Mouse (Mus musculus) kidney, embryonic 16.5 days (tissue): ENCODE data around the gene Tbx20. TPM values are rescaled to one million over a fixed set of nuclear protein-coding genes. Genes with fewer than 3 reads are reported as not detected.

Experiments
- ATAC-seq: fragments of 200-750 bp; cut with Nextera tagmentation; 2 replicates; pipeline ENCODE4 v1.8.0; 2017; ENCODE audit warnings: moderate TSS enrichment; ENCODE audit not compliant: low FRiP score, low TSS enrichment
- H3K27ac ChIP-seq: fragments of 300-500 bp; sonication (generic); 2 replicates; pipeline ENCODE4 v1.5.1; 2014; ENCODE audit warnings: low read length
- H3K27me3 ChIP-seq: fragments of 300-500 bp; sonication (generic); 2 replicates; pipeline ENCODE4 v1.6.1; 2014; ENCODE audit warnings: low read length, control low read depth, mixed read lengths; ENCODE audit not compliant: insufficient read depth
- H3K36me3 ChIP-seq: fragments of 300-500 bp; sonication (generic); 2 replicates; pipeline ENCODE4 v1.6.1; 2014; ENCODE audit warnings: low read length, control low read depth, mixed read lengths; ENCODE audit not compliant: insufficient read depth
- H3K4me1 ChIP-seq: fragments of 300-500 bp; sonication (generic); 2 replicates; pipeline ENCODE4 v1.6.1; 2014; ENCODE audit warnings: low read length, control low read depth, mixed read lengths; ENCODE audit not compliant: insufficient read depth
- H3K4me2 ChIP-seq: fragments of 300-500 bp; sonication (generic); replicated peaks from 2 replicates; pipeline ENCODE4 v1.6.1; 2014; ENCODE audit warnings: low read depth, low read length
- H3K4me3 ChIP-seq: fragments of 300-500 bp; sonication (generic); 2 replicates; pipeline ENCODE4 v1.5.1; 2014; ENCODE audit warnings: mild to moderate bottlenecking, low read length
- H3K9ac ChIP-seq: fragments of 300-500 bp; sonication (generic); replicated peaks from 2 replicates; pipeline ENCODE4 v1.6.1; 2014; ENCODE audit warnings: low read length
- H3K9me3 ChIP-seq: fragments of 300-500 bp; sonication (generic); 2 replicates; pipeline ENCODE4 v1.6.1; 2016; ENCODE audit warnings: low read length, control low read depth
- WGBS: fragments of 180-500 bp; shearing (Covaris S2); extraction: QIAGEN DNeasy Blood & Tissue Kit; methylation state at CpG from one replicate; pipeline ENCODE4 v1.1.7; 2014; 5-methylcytosine and 5-hydroxymethylcytosine counted together
- polyA plus RNA-seq: library from polyadenylated mRNA; unstranded; fragments of >200 nt; fragmentation: Nextera tagmentation; extraction: Ambion mirVana; gene quantifications from 2 replicates; pipeline ENCODE4 v1.2.1, GENCODE M21; 2015

Gene Tbx20
- polyA plus RNA-seq, 1 experiment from 2014 or later = 0.19 TPM

GRCm38 (mm10) chr9:24770149-24770940, 3.8 kb downstream of the Tbx20 start:
- no peaks in the 10 kb centered on the region for H3K9me3 ChIP-seq
- H3K4me1 ChIP-seq = peaks cover 3% of the 10 kb centered on the region; the same call in 1 of the 2 replicates
- H3K27ac ChIP-seq = no peak overlapping the region
- no peaks in the 10 kb centered on the region for H3K36me3 ChIP-seq
- no peak overlapping the region for H3K9ac ChIP-seq
- WGBS = under 1% methylated on average over 41 of the region's 41 CpGs
- ATAC-seq = peak; percentile 16; the same call in 1 of the 2 replicates
- peak overlapping the region; percentile 28 for H3K4me3 ChIP-seq
- peak overlapping the region; percentile 40 for H3K4me2 ChIP-seq
- H3K27me3 ChIP-seq = peaks cover 86% of the 10 kb centered on the region

- no peaks in the 10 kb centered on the region for H3K9me3 ChIP-seq
- H3K4me1 ChIP-seq = peaks cover 3% of the 10 kb centered on the region; the same call in 1 of the 2 replicates
- no peak overlapping the region for H3K9ac ChIP-seq
- H3K27me3 ChIP-seq = peaks cover 86% of the 10 kb centered on the region
- no peak overlapping the region for H3K27ac ChIP-seq
- 7% methylated on average over 9 of the region's 9 CpGs for WGBS
- H3K4me3 ChIP-seq = no peak overlapping the region; the same call in 1 of the 2 replicates
- ATAC-seq = no peak
- H3K36me3 ChIP-seq = no peaks in the 10 kb centered on the region
- peak overlapping the region; percentile 40; the same call in 1 of the 2 replicates for H3K4me2 ChIP-seq
Observed at GRCm38 (mm10) chr9:24769611-24770010, 4.5 kb downstream of the Tbx20 start.

GRCm38 (mm10) chr9:24767056-24767455, 7.0 kb downstream of the Tbx20 start:
- no peak for ATAC-seq
- Histone ChIP-seq H3K9ac (no peak overlapping the region), H3K27me3 (peaks cover 68% of the 10 kb centered on the region), H3K36me3 (no peaks in the 10 kb centered on the region), H3K9me3 (no peaks in the 10 kb centered on the region), H3K27ac (no peak overlapping the region), H3K4me2 (no peak overlapping the region), H3K4me3 (no peak overlapping the region), H3K4me1 (peaks cover 3% of the 10 kb centered on the region; the same call in 1 of the 2 replicates)
- 34% methylated on average over 3 of the region's 3 CpGs for WGBS

DNA sequence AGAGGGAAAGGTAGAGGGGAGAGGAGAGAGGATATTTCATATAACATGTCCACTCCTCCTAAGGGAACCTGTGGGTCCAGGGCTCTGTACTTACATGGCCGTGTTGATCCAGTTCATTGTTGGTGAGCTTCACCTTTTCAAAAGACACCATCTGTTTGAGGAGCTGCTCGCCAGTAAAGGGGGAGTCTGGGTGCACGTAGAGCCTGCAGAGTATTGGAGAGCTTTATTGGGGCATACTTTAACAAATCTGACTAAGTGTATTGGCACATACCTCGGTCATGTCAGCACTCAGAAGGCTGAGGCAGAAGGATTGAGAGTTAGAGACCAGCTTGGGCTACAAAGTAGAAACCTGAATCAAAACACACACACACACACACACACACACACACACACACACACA, 8.5 kb downstream of the Tbx20 start:
- Histone ChIP-seq H3K4me1 (peaks cover 3% of the 10 kb centered on the region; the same call in 1 of the 2 replicates), H3K27ac (no peak overlapping the region), H3K4me2 (no peak overlapping the region), H3K36me3 (no peaks in the 10 kb centered on the region), H3K27me3 (peaks cover 53% of the 10 kb centered on the region), H3K9me3 (no peaks in the 10 kb centered on the region), H3K9ac (no peak overlapping the region), H3K4me3 (no peak overlapping the region)
- no peak for ATAC-seq
- 37% methylated on average over 4 of the region's 4 CpGs for WGBS

- Histone ChIP-seq H3K4me2 (no peak overlapping the region), H3K4me3 (no peak overlapping the region), H3K9me3 (no peaks in the 10 kb centered on the region), H3K27ac (no peak overlapping the region), H3K27me3 (peaks cover 16% of the 10 kb centered on the region), H3K4me1 (no peaks in the 10 kb centered on the region), H3K9ac (no peak overlapping the region), H3K36me3 (no peaks in the 10 kb centered on the region)
- WGBS = 32% methylated on average over 4 of the region's 4 CpGs
- no peak for ATAC-seq
Observed at GRCm38 (mm10) chr9:24760461-24760860, 13.6 kb downstream of the Tbx20 start.

DNA sequence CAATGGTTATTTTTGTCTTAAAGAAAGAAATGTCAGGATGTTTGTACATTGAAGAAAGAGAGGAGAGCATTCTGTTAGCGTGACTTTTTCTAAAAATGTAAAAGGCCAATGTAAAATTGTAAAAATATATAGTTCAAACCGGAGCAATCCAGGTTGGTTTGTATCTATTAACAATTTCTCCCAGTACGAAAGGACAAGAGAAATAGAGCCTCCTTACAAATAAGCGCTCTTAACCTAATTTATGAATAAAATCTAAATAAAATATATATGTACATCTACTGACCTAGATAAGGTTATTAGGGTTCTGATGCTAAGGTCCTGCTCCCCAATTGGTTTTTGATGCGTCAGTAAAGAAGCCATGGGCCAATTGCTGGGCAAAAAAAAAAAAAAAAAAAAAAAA, 29.1 kb downstream of the Tbx20 start:
- Histone ChIP-seq H3K9me3 (no peaks in the 10 kb centered on the region), H3K36me3 (no peaks in the 10 kb centered on the region), H3K9ac (no peak overlapping the region), H3K4me3 (no peak overlapping the region), H3K4me2 (no peak overlapping the region), H3K27ac (no peak overlapping the region), H3K27me3 (no peaks in the 10 kb centered on the region), H3K4me1 (no peaks in the 10 kb centered on the region)
- ATAC-seq = no peak
- 90% methylated on average over 5 of the region's 5 CpGs for WGBS

DNA sequence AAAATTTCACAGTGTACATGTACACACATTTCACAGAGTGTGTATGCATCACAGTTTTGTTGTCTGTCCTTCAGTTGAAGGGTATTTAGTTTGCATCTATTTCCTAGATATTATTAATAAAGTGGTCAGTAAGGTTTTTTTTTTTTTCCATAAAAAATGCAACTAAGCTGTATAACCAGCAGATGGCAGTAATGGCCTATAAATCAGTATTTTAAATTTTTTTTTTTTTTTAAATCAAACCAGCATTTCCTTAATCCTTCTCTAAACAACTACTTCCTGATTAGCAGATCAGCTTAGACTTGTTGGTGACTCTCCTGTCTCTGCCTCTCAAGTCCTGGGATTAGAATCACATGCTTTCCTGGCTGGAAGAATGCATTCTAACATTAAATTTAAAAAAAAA, 72.9 kb downstream of the Tbx20 start:
- no peaks in the 10 kb centered on the region for H3K36me3 ChIP-seq
- H3K4me1 ChIP-seq = peaks cover 3% of the 10 kb centered on the region
- H3K4me2 ChIP-seq = no peak overlapping the region
- H3K9me3 ChIP-seq = peaks cover 5% of the 10 kb centered on the region; the same call in 1 of the 2 replicates
- peaks cover 3% of the 10 kb centered on the region for H3K27me3 ChIP-seq
- H3K4me3 ChIP-seq = no peak overlapping the region
- no peak overlapping the region for H3K27ac ChIP-seq
- H3K9ac ChIP-seq = no peak overlapping the region
- no peak for ATAC-seq

GRCm38 (mm10) chr9:24696405-24696778, 77.7 kb downstream of the Tbx20 start:
- Histone ChIP-seq H3K4me1 (peaks cover 11% of the 10 kb centered on the region), H3K9ac (no peak overlapping the region; the same call in 1 of the 2 replicates), H3K36me3 (no peaks in the 10 kb centered on the region), H3K4me3 (peak overlapping the region; percentile 49), H3K4me2 (peak overlapping the region; percentile 89), H3K9me3 (peaks cover 5% of the 10 kb centered on the region; the same call in 1 of the 2 replicates), H3K27me3 (peaks cover 19% of the 10 kb centered on the region), H3K27ac (no peak overlapping the region)
- 15% methylated on average over 9 of the region's 9 CpGs for WGBS
- ATAC-seq = peak; percentile 31; the same call in 1 of the 2 replicates

DNA sequence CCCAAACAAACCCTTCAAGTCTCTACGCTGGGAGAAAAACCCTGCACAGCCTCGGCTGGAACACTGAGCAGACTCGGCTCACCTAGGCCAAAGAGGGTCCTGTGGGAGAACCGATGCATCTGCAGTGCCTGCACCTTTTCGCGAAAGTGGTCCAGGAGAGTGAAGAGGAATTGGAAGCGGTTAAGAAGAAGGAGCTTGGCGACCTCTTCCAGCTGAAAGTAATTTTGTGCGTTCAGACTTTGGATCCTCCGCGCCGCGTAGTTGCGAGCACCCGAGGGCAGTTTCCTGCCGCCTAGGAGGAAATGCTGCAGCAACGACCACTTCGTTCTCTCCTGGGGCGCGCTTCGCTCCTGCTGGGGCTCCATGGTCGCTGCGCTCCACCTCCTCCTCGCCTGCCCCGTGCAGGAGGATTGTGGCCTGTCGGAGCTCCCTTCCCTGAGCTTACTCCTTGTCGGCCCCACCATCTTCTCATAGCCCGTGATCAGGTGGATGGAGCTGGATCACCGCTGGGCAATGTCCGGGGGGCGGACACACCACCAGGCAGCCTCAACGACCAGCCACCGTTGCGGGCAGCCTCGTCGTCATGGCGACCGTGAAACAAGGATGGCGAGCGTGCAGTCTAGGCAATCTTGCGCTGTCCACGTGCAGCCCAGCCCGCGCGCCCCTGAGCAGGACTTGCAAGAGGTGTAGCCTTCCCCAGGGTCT, 78.3 kb downstream of the Tbx20 start, which contains the start of gene Dpy19l2:
Gene Dpy19l2, minus strand, starts transcription at position 594 of the 705 bp plus-strand sequence.
- WGBS = under 1% methylated on average over 45 of the region's 45 CpGs
- no peak within 1 kb of the TSS for H3K27ac ChIP-seq
- H3K4me1 ChIP-seq = peaks cover 11% of the 10 kb centered on the region
- no peaks in the 10 kb centered on the region for H3K36me3 ChIP-seq
- peak within 1 kb of the TSS; percentile 89 for H3K4me2 ChIP-seq
- peak within 1 kb of the TSS; percentile 49 for H3K4me3 ChIP-seq
- peak; percentile 90 for ATAC-seq
- peaks cover 5% of the 10 kb centered on the region; the same call in 1 of the 2 replicates for H3K9me3 ChIP-seq
- peaks cover 19% of the 10 kb centered on the region for H3K27me3 ChIP-seq
- H3K9ac ChIP-seq = peak within 1 kb of the TSS; percentile 35; the same call in 1 of the 2 replicates
